Mouse (Mus musculus) liver, postnatal 0 days (tissue): ENCODE results near the gene Slc29a2. TPM values are rescaled to one million over a fixed set of nuclear protein-coding genes. Genes with fewer than 3 reads are reported as not detected.

Experiments used
- ATAC-seq: fragments of 200-750 bp; cut with Nextera tagmentation; 2 replicates; pipeline ENCODE4 v1.8.0; 2017; ENCODE audit warnings: mild to moderate bottlenecking, moderate library complexity
- DNase-seq: peaks from one replicate; pipeline ENCODE4 v3.0.0-alpha.2; 2016
- H3K27ac ChIP-seq: fragments of 300-500 bp; sonication (generic); 2 replicates; pipeline ENCODE4 v1.5.1; 2014; ENCODE audit warnings: antibody characterized with exemption, moderate library complexity, mild to moderate bottlenecking, low read depth
- H3K27me3 ChIP-seq: fragments of 300-500 bp; sonication (generic); 2 replicates; pipeline ENCODE4 v1.6.1; 2014; ENCODE audit warnings: low read length, control low read depth, mixed read lengths; ENCODE audit not compliant: insufficient read depth
- H3K36me3 ChIP-seq: fragments of 300-500 bp; sonication (generic); replicated peaks from 2 replicates; pipeline ENCODE4 v1.6.1; 2014; ENCODE audit warnings: mild to moderate bottlenecking, control low read depth, low read length, moderate library complexity, mixed read lengths; ENCODE audit not compliant: insufficient read depth
- H3K4me1 ChIP-seq: fragments of 300-500 bp; sonication (generic); 2 replicates; pipeline ENCODE4 v1.6.1; 2014; ENCODE audit warnings: antibody characterized with exemption, mild to moderate bottlenecking, control low read depth; ENCODE audit not compliant: insufficient read depth
- H3K4me2 ChIP-seq: fragments of 300-500 bp; sonication (generic); 2 replicates; pipeline ENCODE4 v1.6.1; 2014; ENCODE audit warnings: low read depth, mild to moderate bottlenecking, low read length, moderate library complexity, mixed read lengths
- H3K4me3 ChIP-seq: fragments of 300-500 bp; sonication (generic); 2 replicates; pipeline ENCODE4 v1.5.1; 2014; ENCODE audit warnings: low read depth, low read length
- H3K9ac ChIP-seq: fragments of 300-500 bp; sonication (generic); replicated peaks from 2 replicates; pipeline ENCODE4 v1.6.1; 2014; ENCODE audit warnings: mild to moderate bottlenecking, moderate library complexity
- H3K9me3 ChIP-seq: fragments of 300-500 bp; sonication (generic); 2 replicates; pipeline ENCODE4 v1.6.1; 2016; ENCODE audit warnings: mild to moderate bottlenecking, control low read depth, low read length, mixed read lengths
- CTCF ChIP-seq: sonication (generic); IDR thresholded peaks from 2 replicates; pipeline ENCODE4 v1.5.1; 2016; ENCODE audit warnings: antibody characterized with exemption, low read depth
- EP300 ChIP-seq: IDR thresholded peaks from 2 replicates; pipeline ENCODE4 v1.6.1; 2016; ENCODE audit warnings: antibody characterized with exemption, low read depth, mild to moderate bottlenecking
- WGBS: fragments of 180-500 bp; shearing (Covaris S2); extraction: QIAGEN DNeasy Blood & Tissue Kit; methylation state at CpG from one replicate; pipeline ENCODE4 v1.1.7; 2014; ENCODE audit not compliant: insufficient replicate concordance; 5-methylcytosine and 5-hydroxymethylcytosine counted together
- polyA plus RNA-seq: library from polyadenylated mRNA; unstranded; fragments of >200 nt; fragmentation: Nextera tagmentation; extraction: Ambion mirVana; gene quantifications from 2 replicates; pipeline ENCODE4 v1.2.1, GENCODE M21; 2015

Slc29a2 gene
- polyA plus RNA-seq, 1 experiment from 2014 or later: 0.87 TPM

DNA sequence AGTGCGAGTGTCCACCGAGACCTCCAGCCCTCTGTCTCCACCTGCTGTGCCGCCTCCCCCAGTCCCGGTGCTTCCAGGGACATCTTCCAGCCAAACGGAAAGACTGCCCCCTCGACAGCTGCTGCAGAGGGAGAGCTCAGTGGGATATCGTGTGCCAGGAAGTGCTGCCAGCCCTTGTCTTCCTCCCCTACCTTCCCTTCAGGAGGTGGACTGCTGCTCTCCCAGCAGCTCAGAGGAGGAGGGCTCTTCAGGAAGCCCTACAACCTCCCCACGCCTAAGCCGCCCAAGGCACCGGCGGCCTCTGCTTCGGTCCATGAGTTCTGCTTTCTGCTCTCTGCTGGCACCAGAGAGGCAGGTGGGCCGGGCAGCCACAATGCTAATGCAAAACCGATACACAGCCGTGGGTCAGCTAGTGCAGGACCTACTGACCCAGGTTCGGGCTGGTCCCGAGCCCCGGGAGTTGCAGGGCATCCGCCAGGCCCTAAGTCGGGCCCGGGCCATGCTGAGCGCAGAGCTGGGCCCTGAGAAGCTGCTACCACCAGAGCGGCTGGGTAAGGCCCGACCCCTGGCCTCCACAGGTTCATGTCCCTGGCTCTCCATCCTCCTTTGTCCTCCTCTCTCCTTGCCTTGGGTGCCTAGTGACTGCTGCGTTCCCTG lies 28.6 kb downstream of the Slc29a2 start:
- no peak for ATAC-seq
- Histone ChIP-seq H3K4me2 (no peak overlapping the region), H3K9ac (no peak overlapping the region), H3K27me3 (peaks cover 30% of the 10 kb centered on the region), H3K9me3 (no peaks in the 10 kb centered on the region), H3K27ac (no peak overlapping the region), H3K36me3 (peaks cover 15% of the 10 kb centered on the region), H3K4me1 (peaks cover 3% of the 10 kb centered on the region; the same call in 1 of the 2 replicates), H3K4me3 (no peak overlapping the region)
- 39% methylated on average over 25 of the region's 25 CpGs for WGBS
- no peak for TF ChIP-seq CTCF
- no peak for TF ChIP-seq EP300
- DNase-seq: peak; percentile 15

DNA sequence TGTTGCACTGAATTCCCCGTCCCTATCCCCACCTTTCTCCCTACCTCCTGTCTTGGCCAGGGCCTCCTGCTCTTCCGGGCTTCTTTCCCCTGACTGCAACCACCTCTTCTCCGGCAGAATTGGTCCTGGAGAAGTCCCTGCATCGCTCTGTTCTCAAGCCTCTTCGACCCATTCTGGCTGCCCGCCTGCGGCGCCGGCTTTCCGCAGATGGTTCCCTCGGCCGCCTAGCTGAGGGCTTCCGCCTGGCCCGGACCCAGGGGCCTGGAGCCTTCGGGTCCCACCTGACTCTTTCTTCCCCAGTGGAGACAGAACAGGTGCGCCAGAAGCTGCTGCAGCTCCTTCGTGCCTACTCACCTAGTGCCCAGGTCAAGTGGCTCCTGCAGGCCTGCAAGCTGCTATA lies 29.2 kb downstream of the Slc29a2 start:
- Histone ChIP-seq H3K27ac (no peak overlapping the region), H3K4me2 (no peak overlapping the region), H3K36me3 (peaks cover 10% of the 10 kb centered on the region), H3K9ac (no peak overlapping the region), H3K4me3 (no peak overlapping the region), H3K9me3 (no peaks in the 10 kb centered on the region), H3K4me1 (peaks cover 3% of the 10 kb centered on the region; the same call in 1 of the 2 replicates), H3K27me3 (peaks cover 30% of the 10 kb centered on the region)
- DNase-seq: no peak
- TF ChIP-seq CTCF (no peak), EP300 (no peak)
- 63% methylated on average over 17 of the region's 17 CpGs for WGBS
- no peak for ATAC-seq

DNA sequence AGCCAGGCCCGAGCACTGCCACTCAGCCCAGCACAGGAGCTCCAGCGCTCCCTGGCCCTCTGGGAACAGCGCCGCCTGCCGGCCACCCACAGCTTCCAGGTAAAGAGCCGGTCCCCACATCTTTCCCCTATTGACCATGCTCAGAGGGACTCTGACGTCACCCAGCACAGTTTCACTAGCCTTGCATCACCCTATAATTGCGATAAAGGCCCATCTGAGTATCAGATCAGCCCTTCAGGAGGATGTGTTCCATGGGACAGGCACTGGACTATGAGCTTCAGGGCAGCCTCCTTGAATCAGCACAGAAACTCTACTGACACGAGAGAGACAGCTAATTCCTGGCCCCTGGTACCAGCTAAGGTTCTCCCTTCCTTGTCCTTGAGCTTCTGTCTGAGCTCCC lies 30.2 kb downstream of the Slc29a2 start:
- H3K27ac ChIP-seq: no peak overlapping the region
- no peak overlapping the region for H3K4me3 ChIP-seq
- H3K4me1 ChIP-seq: peaks cover 3% of the 10 kb centered on the region; the same call in 1 of the 2 replicates
- ATAC-seq: peak; percentile 77
- DNase-seq: peak; percentile 84
- H3K9ac ChIP-seq: no peak overlapping the region
- 30% methylated on average over 9 of the region's 9 CpGs for WGBS
- H3K9me3 ChIP-seq: no peaks in the 10 kb centered on the region
- peaks cover 32% of the 10 kb centered on the region for H3K27me3 ChIP-seq
- no peak overlapping the region for H3K4me2 ChIP-seq
- peaks cover 5% of the 10 kb centered on the region; the same call in 1 of the 2 replicates for H3K36me3 ChIP-seq
- TF ChIP-seq EP300: no peak
- TF ChIP-seq CTCF: peak; percentile 87

DNA sequence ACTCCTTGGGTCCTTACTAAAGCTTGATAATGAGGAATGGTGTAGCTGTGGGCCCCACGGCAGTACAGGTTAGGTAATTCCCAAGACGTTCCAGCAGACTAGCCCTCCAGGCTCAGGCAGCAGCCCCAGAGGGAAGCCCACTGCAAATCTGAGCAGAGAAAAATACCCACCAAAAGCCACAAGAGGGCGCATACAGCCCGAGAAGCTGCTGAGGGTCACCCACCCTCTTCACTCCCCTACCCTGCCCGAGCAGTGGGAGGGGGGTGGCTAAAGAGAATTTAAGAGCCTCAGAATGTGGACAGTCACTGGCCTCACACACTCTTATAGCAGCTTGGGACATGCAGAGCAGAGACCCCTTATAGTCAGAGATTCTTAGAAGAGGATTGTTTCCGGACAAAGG lies 32.6 kb downstream of the Slc29a2 start:
- Histone ChIP-seq H3K4me3 (no peak overlapping the region), H3K4me2 (no peak overlapping the region), H3K36me3 (no peaks in the 10 kb centered on the region), H3K27ac (no peak overlapping the region), H3K4me1 (peaks cover 6% of the 10 kb centered on the region; the same call in 1 of the 2 replicates), H3K27me3 (peaks cover 27% of the 10 kb centered on the region), H3K9ac (no peak overlapping the region), H3K9me3 (no peaks in the 10 kb centered on the region)
- TF ChIP-seq CTCF (peak; percentile 71), EP300 (no peak)
- no peak for DNase-seq
- WGBS: 18% methylated on average over 6 of the region's 6 CpGs
- no peak for ATAC-seq

DNA sequence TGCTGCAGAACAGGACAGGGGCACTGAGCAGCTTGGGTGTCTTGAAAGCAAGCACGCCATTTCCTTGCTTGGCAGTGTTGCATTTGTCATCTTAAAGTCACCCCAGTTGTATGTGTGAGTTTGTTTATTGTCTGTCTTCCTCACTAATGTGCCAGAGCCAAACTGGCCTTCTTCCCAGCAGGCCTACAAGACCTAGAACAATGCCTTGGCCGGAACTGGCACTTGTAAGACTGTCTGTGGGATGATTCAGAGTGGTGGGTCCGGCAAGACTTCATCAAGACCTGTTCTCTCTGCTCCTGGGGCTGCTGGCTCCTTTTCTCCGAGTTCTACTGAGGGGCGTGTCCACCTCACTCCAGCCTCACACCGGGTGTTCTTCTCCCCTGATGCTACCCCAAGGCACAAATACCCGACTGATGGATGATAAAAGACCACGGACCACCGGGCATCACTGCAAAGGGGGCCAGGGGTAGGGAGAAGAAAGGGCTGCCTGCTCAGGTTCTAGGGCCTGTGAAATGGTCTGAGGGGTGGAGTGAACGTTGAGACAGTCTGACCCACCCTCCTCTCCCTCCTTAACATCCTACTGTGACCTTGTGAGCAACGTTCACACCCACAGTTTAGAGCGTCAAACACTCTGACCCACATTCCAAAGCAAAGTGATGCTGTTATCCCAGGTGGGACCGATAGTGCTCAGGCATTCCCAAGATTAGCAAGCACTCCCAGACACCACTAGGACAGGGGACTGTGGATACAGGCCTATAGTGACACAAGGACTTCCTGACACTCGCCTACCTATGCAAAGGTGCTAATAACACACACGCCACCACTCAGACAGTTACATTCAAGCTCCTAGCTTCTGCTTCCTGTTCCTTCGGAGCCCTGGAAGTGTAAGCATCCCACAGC lies 34.5 kb downstream of the Slc29a2 start:
- Histone ChIP-seq H3K27ac (no peak overlapping the region), H3K27me3 (peaks cover 14% of the 10 kb centered on the region), H3K4me3 (no peak overlapping the region), H3K9ac (no peak overlapping the region), H3K4me1 (peaks cover 6% of the 10 kb centered on the region; the same call in 1 of the 2 replicates), H3K4me2 (no peak overlapping the region), H3K9me3 (no peaks in the 10 kb centered on the region), H3K36me3 (no peaks in the 10 kb centered on the region)
- WGBS: 36% methylated on average over 16 of the region's 16 CpGs
- TF ChIP-seq CTCF: no peak
- TF ChIP-seq EP300: no peak
- ATAC-seq (no peak), DNase-seq (no peak)
